Mouse (Mus musculus) ES-Bruce4 (cell line): Measurements from ENCODE around the gene Zfyve9.

Experiments used
- CTCF ChIP-seq: IDR thresholded peaks from one replicate; pipeline ENCODE4 v1.8.1; 2011; ENCODE audit warnings: low read depth, low read length
- EP300 ChIP-seq: IDR thresholded peaks from 2 replicates; pipeline ENCODE4 v1.6.1; 2011; ENCODE audit warnings: low read depth, low read length; ENCODE audit not compliant: insufficient read depth
- POLR2A ChIP-seq: IDR thresholded peaks from one replicate; pipeline ENCODE4 v1.8.1; 2011; ENCODE audit warnings: low read length; ENCODE audit not compliant: insufficient read depth

DNA sequence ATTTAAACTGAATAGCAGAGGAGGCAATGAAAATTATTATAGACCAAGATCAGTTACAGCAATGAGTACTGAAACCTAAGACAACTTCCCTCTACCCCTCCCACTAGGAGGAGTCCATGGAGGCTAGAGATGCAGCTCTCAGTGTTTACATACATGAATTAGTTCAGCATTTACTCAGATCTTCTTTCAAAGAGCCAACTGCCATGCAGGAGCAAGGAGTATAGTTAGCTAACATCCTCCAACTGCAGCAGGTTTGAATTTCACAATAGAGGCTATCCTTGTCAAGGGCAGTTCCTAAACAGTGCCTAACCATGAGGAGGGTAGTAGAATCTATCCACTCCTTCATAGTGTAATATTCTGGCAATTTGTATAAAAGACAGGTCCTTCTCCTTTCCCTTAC, 12.1 kb downstream of the Zfyve9 start:
- TF ChIP-seq POLR2A (no peak), CTCF (no peak), EP300 (no peak)
